Mouse (Mus musculus) spleen, postnatal 14 days (tissue): ENCODE results near the gene Il21r.

ENCODE experiments used
- DNase-seq, 2 experiments: peaks; one replicate each; pipeline ENCODE4 v3.0.0; 2021 to 2022; ENCODE audit warnings: low spot score in 2 of 2

Gene Il21r

DNA sequence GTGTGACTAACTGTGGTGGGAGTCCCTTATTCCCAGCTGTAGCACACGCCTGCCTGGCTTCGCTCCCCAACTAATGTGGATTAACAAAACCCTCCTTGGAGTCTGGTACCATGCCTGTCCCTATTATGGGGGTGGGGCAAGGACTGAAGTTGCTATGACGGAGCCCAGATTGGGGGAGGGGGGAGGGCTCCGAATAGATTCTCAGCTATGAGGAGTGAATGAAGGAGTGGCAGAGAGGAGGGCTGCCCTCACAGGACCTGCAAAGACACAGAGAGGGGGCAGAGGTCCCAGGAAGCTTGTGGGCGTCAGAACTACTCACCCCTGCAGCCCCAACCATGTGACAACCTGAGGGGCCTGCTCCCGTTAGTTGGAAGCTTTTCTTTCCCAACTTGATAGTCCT is 35.1 kb downstream of the Il21r start:
- no peak for DNase-seq

GRCm38 (mm10) chr7:125638870-125639386 is 35.7 kb downstream of the Il21r start:
- DNase-seq, result peak; percentile 42 to 69

- no peak for DNase-seq
These were observed 40.7 kb downstream of the Il21r start for GRCm38 (mm10) chr7:125643880-125644279.

DNA sequence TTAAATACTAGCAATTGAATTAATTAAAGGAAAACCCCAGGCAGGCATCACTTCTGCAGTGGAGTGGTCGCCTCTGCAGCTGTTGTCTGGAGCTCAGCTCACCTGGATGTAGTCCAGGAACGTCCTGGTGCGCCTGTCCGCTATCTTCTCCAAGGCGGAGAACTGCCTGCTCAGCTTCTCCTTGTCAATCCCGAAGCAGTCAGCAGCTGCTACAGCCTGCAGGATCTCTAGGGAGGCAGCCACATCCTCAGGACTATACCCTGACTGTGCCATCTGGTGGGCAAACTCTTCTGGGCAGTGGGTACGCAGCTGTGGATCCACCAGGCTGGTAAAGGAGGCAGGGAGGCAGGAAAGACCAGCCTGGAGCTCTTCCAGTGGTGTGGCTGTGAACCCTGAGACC is 42.2 kb downstream of the Il21r start:
- no peak for DNase-seq

DNA sequence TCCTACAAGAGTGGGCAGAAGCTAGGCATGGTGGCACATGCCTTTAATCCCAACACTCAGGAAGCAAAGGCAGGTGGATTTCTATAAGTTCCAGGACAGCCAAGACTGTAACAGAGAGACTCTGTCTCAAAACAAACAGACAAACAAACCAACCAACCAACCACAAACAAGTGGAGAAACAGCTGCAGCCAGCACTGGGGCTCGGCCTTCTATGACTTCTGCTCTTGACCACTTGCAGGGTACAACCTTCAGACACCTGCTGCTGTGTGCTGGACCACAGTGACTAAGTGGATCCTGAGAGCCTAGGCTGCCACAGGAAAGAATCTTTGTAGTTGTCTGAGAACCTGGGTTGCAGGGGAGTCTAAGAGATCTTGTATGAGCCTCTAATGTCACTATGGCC is 45.8 kb downstream of the Il21r start:
- no peak for DNase-seq

- DNase-seq, result no peak
These were observed 54.3 kb downstream of the Il21r start for GRCm38 (mm10) chr7:125657511-125657910.

DNA sequence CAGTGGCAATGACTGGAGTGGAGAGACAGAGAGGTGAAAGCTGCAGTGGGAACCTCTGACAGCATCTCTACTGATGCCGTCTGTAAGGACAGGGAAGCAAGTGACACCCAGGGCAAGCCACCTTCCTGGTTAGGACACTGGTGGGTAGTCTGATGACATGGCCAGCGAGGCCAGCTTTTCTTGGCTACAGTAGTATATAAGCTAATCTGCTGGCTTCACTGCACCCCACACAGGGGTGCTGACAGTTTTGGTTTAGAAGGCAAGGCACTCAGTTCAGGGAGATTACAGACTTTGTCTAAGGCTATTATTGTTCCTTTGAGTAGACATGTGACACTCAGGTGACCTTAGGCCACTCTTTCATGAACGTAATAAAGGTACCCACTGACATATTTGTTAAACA is 60.4 kb downstream of the Il21r start:
- DNase-seq, result no peak

- DNase-seq, result no peak
These were observed 67.6 kb downstream of the Il21r start for GRCm38 (mm10) chr7:125670865-125671264.

DNA sequence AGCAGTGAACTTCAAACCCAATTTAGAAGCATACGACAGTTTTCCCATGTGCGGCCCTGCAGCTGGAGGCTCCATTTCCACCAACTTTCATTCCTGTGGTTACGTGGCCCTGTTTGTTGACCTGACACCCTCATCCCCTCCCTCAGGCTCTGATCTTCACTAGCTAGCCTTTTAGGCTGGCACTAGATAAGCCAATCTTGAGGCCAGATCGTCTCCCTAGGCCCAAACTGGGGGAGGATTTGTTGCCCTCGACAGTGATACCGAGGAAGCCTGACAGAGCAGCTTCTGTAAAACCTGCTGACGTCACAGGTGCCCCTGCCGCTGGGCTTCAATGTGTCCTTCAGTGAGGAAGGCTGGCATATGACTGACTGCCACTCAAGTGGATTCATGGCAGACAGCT is 68.2 kb downstream of the Il21r start:
- no peak for DNase-seq

DNA sequence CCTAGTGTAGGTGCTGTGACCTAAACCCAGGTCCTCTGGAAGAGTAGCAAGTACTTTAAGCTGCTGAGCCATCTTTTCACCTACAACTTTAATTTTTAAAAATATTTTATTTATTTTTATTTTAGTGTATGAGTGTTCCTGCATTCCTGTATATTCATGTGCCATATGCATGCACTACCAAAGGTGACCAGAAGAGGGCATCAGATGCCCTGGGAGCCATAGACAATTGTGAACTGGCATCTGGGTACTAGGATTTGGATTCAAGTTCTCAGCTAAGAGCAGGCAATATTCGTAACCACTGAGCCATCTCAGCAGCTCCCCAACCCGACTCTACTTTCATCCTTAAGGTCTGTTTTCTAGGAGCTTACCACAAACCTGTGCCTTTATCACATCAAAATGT is 71.7 kb downstream of the Il21r start:
- DNase-seq, result peak in 1 of 2 experiments; percentile 47

- DNase-seq, result no peak
These were observed 75.5 kb downstream of the Il21r start for GRCm38 (mm10) chr7:125678756-125679155.

DNA sequence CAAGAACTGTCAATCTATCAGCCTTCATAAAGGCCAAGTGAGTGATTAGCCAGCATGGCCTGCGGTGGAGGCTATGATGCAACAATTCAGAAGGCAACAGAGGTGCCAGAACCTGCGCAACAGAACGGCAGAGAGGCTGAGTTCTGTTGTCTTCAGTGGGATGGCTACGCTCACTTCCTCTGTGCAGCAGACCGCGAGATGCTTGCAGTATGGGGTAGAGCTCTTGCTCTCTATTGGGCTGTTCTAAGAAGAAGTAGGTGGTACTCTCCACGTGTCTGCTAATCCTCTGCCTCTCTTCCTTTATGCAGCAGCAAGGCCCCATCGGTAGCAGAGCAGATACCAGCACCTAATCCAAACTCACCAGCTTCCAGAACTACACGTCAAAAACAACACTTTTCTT is 76.7 kb downstream of the Il21r start:
- no peak for DNase-seq
